Mouse (Mus musculus) heart, adult 18-20 months (tissue): ENCODE results near the gene Dclk2. TPM values are rescaled to one million over a fixed set of nuclear protein-coding genes. Genes with fewer than 3 reads are reported as not detected.

Experiments used
- DNase-seq, 2 experiments: peaks; one replicate each; pipeline ENCODE4 v3.0.0; 2021 to 2022; ENCODE audit warnings: mixed read lengths in 1 of 2
- total RNA-seq, 2 experiments: library from RNA; stranded (reverse); gene quantifications; 2 replicates each; pipeline ENCODE4 v1.2.3; 2021

The Dclk2 gene
- total RNA-seq, 2 experiments from 2014 or later = 0.99 to 1.3 TPM

GRCm38 (mm10) chr3:86894491-86894890, 26.2 kb downstream of the Dclk2 start:
- DNase-seq = peak in 1 of 2 experiments; percentile 22

GRCm38 (mm10) chr3:86887512-86887911, 33.1 kb downstream of the Dclk2 start:
- no peak for DNase-seq

- no peak for DNase-seq
These were observed 35.5 kb downstream of the Dclk2 start for GRCm38 (mm10) chr3:86885180-86885579.

GRCm38 (mm10) chr3:86884481-86884880, 36.2 kb downstream of the Dclk2 start:
- DNase-seq = no peak

GRCm38 (mm10) chr3:86883985-86884384, 36.7 kb downstream of the Dclk2 start:
- DNase-seq = no peak

- DNase-seq = no peak
These were observed 44.7 kb downstream of the Dclk2 start for GRCm38 (mm10) chr3:86875912-86876311.

- no peak for DNase-seq
These were observed 47.5 kb downstream of the Dclk2 start for GRCm38 (mm10) chr3:86873092-86873600.

GRCm38 (mm10) chr3:86870952-86871351, 49.7 kb downstream of the Dclk2 start:
- no peak for DNase-seq

- no peak for DNase-seq
These were observed 50.2 kb downstream of the Dclk2 start for GRCm38 (mm10) chr3:86870411-86870810.

- no peak for DNase-seq
These were observed 51.9 kb downstream of the Dclk2 start for GRCm38 (mm10) chr3:86868721-86869120.

GRCm38 (mm10) chr3:86863327-86864008, 57.2 kb downstream of the Dclk2 start:
- no peak for DNase-seq

- no peak for DNase-seq
These were observed 57.7 kb downstream of the Dclk2 start for GRCm38 (mm10) chr3:86862939-86863311.

GRCm38 (mm10) chr3:86862245-86862938, 58.3 kb downstream of the Dclk2 start:
- DNase-seq = no peak

GRCm38 (mm10) chr3:86859791-86860190, 60.9 kb downstream of the Dclk2 start:
- DNase-seq = no peak

GRCm38 (mm10) chr3:86858699-86859098, 62.0 kb downstream of the Dclk2 start:
- DNase-seq = no peak

GRCm38 (mm10) chr3:86857833-86858398, 62.7 kb downstream of the Dclk2 start:
- no peak for DNase-seq

GRCm38 (mm10) chr3:86852867-86853266, 67.8 kb downstream of the Dclk2 start:
- no peak for DNase-seq

GRCm38 (mm10) chr3:86851131-86851530, 69.5 kb downstream of the Dclk2 start:
- DNase-seq = no peak

- no peak for DNase-seq
These were observed 70.1 kb downstream of the Dclk2 start for GRCm38 (mm10) chr3:86850394-86851030.

- no peak for DNase-seq
These were observed 71.3 kb downstream of the Dclk2 start for GRCm38 (mm10) chr3:86849337-86849736.

GRCm38 (mm10) chr3:86847536-86847935, 73.1 kb downstream of the Dclk2 start:
- no peak for DNase-seq

- DNase-seq = no peak
These were observed 74.6 kb downstream of the Dclk2 start for GRCm38 (mm10) chr3:86846036-86846435.

- peak; percentile 20 to 32 for DNase-seq
These were observed 75.1 kb downstream of the Dclk2 start for GRCm38 (mm10) chr3:86845578-86845977.
